26 mouse cellular contexts compared by ENCODE assay signal in genomic region chr7:80177438-80177837, GRCm38 (mm10).
"Had no signal": no experiment of that assay in that cellular context is flagged by ENCODE, and none has a peak within 500 bp of the region (broad histone marks: within the 10 kb centered on the region; RNA-seq: fewer than 3 reads in every experiment).

No protein-coding gene starts in this region.

- ATAC-seq: forebrain, embryonic 13.5 days; forebrain, embryonic 14.5 days; forebrain, embryonic 15.5 days; forebrain, embryonic 16.5 days; forebrain, postnatal 0 days had no signal

- DNase-seq: cerebellum, adult 8-10 months; cerebellum, adult 9-10 months; cerebellum, adult 9-11 months; cerebellum, postnatal 10 days; cerebellum, postnatal 14 days; cerebellum, postnatal 25 days; cerebellum, postnatal 36 days; forebrain, postnatal 0 days; gastrocnemius, adult 2 months; gastrocnemius, postnatal 10 days; gastrocnemius, postnatal 14 days; gastrocnemius, postnatal 25 days; gastrocnemius, postnatal 36 days; heart, adult 2 months had no signal

- H3K4me2 ChIP-seq: embryonic facial prominence, embryonic 12.5 days; embryonic facial prominence, embryonic 13.5 days; embryonic facial prominence, embryonic 15.5 days; forebrain, embryonic 12.5 days; forebrain, embryonic 13.5 days; forebrain, embryonic 15.5 days had no signal

- H3K4me1 ChIP-seq: embryonic facial prominence, embryonic 12.5 days; embryonic facial prominence, embryonic 13.5 days; forebrain, embryonic 12.5 days; forebrain, embryonic 13.5 days; forebrain, embryonic 15.5 days had no signal

- H3K27me3 ChIP-seq: embryonic facial prominence, embryonic 12.5 days; embryonic facial prominence, embryonic 13.5 days; embryonic facial prominence, embryonic 15.5 days; forebrain, embryonic 12.5 days; forebrain, embryonic 13.5 days; forebrain, embryonic 15.5 days had no signal

- H3K27ac ChIP-seq: embryonic facial prominence, embryonic 10.5 days; embryonic facial prominence, embryonic 12.5 days; embryonic facial prominence, embryonic 13.5 days; embryonic facial prominence, embryonic 15.5 days; forebrain, embryonic 10.5 days; forebrain, embryonic 12.5 days; forebrain, embryonic 13.5 days; forebrain, embryonic 15.5 days; gastrocnemius, adult 2 months; heart, adult 2 months had no signal

- H3K9me3 ChIP-seq: embryonic facial prominence, embryonic 10.5 days; embryonic facial prominence, embryonic 12.5 days; embryonic facial prominence, embryonic 13.5 days; embryonic facial prominence, embryonic 15.5 days; forebrain, embryonic 10.5 days; forebrain, embryonic 12.5 days; forebrain, embryonic 13.5 days; forebrain, embryonic 15.5 days; heart, embryonic 10.5 days had no signal

- H3K9ac ChIP-seq: embryonic facial prominence, embryonic 12.5 days; embryonic facial prominence, embryonic 13.5 days; embryonic facial prominence, embryonic 15.5 days; forebrain, embryonic 12.5 days; forebrain, embryonic 13.5 days; forebrain, embryonic 15.5 days; forebrain, postnatal 0 days had no signal

- H3K4me3 ChIP-seq: embryonic facial prominence, embryonic 10.5 days; embryonic facial prominence, embryonic 12.5 days; embryonic facial prominence, embryonic 13.5 days; embryonic facial prominence, embryonic 15.5 days; erythroblast, embryonic 14.5 days; forebrain, embryonic 10.5 days; forebrain, embryonic 12.5 days; forebrain, embryonic 13.5 days; forebrain, embryonic 15.5 days; gastrocnemius, adult 2 months; heart, adult 2 months; heart, embryonic 10.5 days had no signal

- H3K36me3 ChIP-seq: embryonic facial prominence, embryonic 10.5 days; embryonic facial prominence, embryonic 12.5 days; embryonic facial prominence, embryonic 13.5 days; embryonic facial prominence, embryonic 15.5 days; forebrain, embryonic 10.5 days; forebrain, embryonic 12.5 days; forebrain, embryonic 15.5 days; heart, embryonic 10.5 days had no signal
